Mouse (Mus musculus): ENCODE data around the gene Adgrl2.
A peak's percentile ranks its signal among the peaks of the same experiment; 100 is the strongest.

Adgrl2 gene

GRCm38 (mm10) chr3:148977124-148977529, 13.2 kb downstream of the Adgrl2 start:
- DNase-seq (ENCODE audit: low spot score in 2 of 2), result no peak

GRCm38 (mm10) chr3:148971893-148972596, 18.3 kb downstream of the Adgrl2 start:
- no peak for DNase-seq (ENCODE audit: low spot score in 2 of 2)

GRCm38 (mm10) chr3:148964991-148965605, 25.3 kb downstream of the Adgrl2 start:
- DNase-seq (ENCODE audit: low spot score in 2 of 2), result no peak

- DNase-seq (ENCODE audit: low spot score in 2 of 2), result no peak
Measured at GRCm38 (mm10) chr3:148963381-148964044, 26.8 kb downstream of the Adgrl2 start.

DNA sequence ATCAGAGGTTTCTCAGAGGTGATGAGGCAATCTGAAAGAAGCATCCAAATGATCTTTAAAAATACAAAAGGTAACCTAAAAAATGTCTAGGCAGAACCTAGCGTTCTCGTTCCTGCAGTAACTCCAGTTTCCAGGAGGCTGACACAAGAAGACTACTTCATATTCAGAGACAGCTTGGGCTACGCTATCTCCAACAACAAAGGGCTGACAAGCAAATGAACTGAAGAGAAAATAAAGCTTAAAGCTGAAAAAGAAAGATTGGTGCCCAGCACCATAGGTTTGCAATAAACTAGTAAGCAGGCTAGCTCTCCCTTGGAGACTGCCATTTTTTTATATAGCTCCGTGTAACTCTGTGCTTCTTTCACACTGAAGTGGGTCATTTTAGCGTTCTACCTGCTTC, 28.7 kb downstream of the Adgrl2 start:
- no peak for DNase-seq (ENCODE audit: low spot score in 2 of 2)

DNA sequence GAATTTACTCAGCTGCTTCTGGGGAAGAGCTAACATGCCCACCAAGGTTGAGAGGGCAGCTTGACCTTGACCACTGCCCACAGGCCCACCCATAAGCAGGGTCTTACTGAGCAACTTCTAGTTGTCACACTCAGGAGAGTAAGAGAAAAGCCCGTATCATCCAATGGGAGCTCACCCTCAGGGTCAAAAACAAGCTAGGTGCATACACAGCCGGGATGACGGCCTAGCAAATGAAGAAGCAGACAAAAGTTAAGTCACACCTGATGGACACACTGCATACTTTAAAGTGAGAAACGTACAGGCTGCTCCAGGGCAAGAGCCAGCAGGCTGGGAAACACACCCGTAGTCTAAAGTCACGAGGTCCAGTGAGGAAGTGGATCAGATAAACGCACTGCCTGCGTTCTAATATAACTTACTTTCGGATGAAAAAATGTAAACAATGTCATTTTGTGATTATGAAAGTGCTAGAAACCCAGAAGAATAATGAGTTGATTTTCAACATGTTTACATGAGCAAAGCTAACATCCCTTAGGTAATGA, 29.5 kb downstream of the Adgrl2 start:
- no peak for DNase-seq (ENCODE audit: low spot score in 2 of 2)

DNA sequence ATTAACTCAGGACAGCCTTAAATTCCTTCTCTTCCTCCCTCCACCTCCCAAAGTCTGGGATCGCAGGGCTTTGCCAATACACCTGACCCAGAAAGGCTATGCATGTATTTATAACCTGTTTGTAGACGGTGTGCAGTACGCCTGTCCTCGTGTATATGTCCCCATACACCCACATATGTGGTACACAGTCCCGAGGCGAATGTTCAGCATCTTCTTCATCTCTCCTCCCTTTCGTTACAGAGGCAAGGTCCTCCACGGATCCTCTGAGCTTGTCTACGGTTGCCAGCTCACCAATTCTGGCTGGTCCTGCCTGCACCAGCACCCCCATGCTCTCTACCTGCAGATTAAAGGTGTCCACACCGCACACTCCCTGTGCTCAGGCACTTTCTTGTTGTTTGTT, 30.1 kb downstream of the Adgrl2 start:
- no peak for DNase-seq (ENCODE audit: low spot score in 2 of 2)

GRCm38 (mm10) chr3:148959327-148960025, 30.9 kb downstream of the Adgrl2 start:
- peak in 1 of 2 experiments; percentile 17 for DNase-seq (ENCODE audit: low spot score in 2 of 2)

DNA sequence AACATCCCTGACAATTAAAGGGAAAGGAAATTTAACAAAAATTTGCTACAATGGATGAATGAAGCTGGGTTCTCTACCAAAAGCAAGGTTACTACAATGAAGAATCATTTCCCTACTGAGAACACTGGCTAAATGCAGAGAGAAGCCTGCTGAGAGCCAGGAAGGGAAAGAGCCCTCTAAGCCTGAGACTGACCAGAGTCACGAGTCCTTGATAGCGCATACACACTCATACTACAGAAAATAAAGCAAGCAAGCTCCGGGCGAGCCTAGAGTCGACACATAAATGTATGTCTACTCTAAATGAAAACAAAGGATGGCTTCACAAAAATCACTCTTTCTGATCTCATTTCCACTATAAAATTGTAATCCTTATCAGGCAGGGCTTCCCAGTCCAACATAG, 31.6 kb downstream of the Adgrl2 start:
- DNase-seq (ENCODE audit: low spot score in 2 of 2), result no peak

DNA sequence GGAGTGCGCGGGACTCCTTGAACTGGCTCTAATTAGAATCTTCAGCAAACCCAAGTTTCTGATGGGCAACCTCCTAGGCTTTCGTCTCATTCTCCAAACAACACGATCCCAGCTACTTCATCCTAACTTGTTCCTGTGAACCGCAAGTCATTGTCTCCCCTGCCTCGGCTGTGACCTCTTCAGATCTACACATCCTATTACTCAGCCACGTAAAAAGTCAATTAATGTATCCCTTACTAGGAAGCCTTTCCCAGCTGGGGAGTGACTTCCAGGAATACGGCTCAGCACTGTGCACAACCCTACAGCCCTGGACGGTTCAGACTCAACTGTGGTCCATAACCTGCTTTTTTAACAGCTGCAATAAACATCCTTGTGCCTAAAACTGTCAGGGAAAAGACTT, 32.2 kb downstream of the Adgrl2 start:
- no peak for DNase-seq (ENCODE audit: low spot score in 2 of 2)

- DNase-seq (ENCODE audit: low spot score in 2 of 2), result no peak
Measured at GRCm38 (mm10) chr3:148956887-148957286, 33.5 kb downstream of the Adgrl2 start.

DNA sequence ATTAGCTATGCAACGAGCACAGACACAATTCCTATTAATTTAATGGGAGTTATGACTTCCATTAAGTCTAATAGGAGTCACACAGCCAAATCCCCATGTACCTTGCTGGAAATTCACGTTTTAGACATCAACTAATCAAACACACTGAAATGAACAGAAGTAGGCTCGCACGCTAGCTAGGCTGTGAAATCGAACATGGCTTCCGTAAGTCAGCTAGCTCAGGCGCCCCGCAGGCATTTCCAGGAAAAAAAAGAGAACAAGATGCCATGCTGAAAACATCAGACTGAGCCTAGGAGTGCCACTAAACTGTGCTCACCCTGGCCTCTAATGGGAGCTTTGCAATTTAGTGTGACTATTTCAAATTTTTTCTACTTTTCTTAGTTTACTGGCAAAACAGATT, 40.6 kb downstream of the Adgrl2 start:
- DNase-seq (ENCODE audit: low spot score in 2 of 2), result no peak

DNA sequence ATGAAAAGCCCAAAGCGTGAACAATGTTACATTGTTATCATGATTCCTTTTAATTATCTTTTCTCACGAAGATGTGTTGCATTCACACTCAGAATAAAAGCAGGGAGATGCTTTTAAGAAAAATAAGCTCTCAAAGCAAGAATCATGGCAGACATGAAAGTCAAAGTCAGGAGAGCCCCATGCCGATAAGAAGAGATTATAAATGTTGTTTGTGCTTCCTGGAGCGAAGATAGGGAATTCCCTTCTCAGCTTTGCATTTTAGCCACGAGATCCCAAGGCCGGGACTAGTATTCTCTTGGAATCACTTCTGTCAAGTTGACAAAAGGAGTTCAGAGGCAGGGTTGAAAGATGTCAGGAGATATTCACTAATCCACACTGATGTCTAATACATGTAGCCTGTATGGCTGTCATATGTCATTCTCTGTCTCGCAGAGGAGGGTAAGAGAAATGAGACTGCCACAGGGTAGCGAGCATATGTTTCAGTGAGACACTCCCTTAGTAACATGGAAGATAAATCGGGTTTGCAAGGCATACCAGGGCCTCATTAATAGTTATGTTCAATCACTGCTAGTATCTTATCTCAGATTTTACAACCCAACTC, 42.5 kb downstream of the Adgrl2 start:
- DNase-seq (ENCODE audit: low spot score in 2 of 2), result no peak

GRCm38 (mm10) chr3:148947266-148947665, 43.1 kb downstream of the Adgrl2 start:
- DNase-seq (ENCODE audit: low spot score in 2 of 2), result no peak

DNA sequence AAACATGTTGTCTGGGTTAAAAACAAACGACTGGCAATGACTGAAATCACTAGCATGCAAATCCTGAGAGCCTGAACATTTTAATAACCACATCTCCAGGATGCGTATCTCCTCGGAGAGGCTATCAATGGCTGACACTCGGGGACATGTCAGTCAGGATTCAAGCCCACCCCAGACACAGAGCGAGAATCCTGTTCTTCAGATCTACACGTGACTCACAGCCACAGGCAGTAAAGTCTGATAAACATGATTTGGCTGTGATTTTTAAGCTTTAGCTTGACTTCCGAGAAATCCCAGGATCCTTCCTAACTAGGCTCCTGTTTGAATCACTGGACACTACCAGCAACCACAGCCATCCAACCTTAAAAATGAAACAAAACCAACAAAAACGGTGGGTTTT, 44.8 kb downstream of the Adgrl2 start:
- DNase-seq (ENCODE audit: low spot score in 2 of 2), result no peak

GRCm38 (mm10) chr3:148939457-148939856, 50.9 kb downstream of the Adgrl2 start:
- no peak for DNase-seq (ENCODE audit: low spot score in 2 of 2)

DNA sequence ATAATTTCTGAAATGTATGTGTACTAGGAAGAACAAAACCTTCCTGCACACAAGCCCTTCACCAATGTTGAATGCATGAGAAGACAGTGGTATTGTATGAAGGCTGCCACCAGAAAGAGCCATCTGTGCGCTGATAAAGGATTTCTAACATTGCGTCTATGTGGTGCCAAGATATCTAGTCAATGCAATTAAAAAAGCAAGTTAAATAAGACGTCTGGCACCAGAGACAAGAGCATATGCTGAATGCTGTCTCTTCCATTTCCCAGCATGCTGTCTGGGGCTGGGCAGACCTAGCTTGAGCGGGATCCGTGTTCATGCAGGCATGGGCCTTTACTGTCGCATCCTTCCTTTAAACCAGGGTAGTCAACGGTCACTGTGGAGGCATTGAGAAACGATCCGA, 55.3 kb downstream of the Adgrl2 start:
- DNase-seq (ENCODE audit: low spot score in 2 of 2), result no peak

DNA sequence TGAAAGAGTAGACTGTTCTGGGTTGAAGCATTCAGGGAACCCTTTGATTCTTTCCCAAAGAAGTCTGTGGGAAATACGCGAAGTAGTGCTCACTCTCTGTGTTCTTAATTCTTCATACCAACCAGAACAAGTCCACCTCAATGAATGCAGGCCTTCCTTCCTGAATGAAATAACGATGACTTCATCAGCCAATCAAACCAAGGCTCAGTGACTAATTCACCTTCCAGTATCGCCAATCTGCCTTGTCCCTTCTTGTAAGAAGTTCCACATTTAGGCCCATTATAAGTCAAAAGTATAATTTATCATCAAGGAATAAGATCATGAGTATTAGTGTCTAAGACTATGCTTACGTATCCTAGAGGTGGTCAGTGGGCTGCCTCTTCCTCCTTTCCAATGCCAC, 56.1 kb downstream of the Adgrl2 start:
- no peak for DNase-seq (ENCODE audit: low spot score in 2 of 2)

- DNase-seq (ENCODE audit: low spot score in 2 of 2), result no peak
Measured at GRCm38 (mm10) chr3:148933160-148933559, 57.2 kb downstream of the Adgrl2 start.

DNA sequence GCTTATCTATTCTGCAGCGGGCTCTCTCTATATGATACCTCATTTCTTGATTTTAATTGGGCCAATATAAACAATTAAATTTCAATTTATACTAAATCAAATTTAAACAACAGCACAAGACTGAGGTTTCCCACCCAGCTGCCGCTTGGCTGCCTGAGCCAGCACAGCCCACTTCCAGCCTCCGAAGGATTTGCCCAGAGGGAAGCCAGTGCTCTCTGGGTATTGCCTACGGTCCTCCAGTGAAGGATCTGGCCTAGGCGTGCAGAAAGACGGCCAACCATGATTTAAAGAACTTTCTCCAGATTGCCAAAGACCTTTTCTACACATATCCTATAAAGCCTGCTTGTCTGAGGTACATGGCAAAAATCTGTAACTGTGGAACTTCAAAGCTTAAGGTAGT, 59.4 kb downstream of the Adgrl2 start:
- no peak for DNase-seq (ENCODE audit: low spot score in 2 of 2)

DNA sequence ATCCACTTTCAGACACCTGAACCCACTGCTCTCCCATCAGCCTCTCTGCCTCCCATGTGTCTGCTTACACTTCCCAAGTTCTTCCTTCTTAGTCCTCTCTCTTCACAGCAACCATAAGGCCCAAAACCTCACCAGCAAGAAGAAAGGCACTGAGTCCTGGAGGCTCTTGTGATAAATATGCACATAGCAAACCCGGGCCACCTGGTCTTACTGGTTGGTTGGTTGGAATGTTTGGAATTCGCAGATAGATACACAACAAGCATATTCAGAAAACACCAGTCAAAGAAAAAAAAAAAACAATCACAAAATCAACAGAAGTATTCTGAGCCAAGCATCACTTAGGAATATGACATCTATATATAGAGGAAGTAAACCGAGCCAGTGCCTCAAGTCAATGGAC, 64.0 kb downstream of the Adgrl2 start:
- DNase-seq (ENCODE audit: low spot score in 2 of 2), result no peak

GRCm38 (mm10) chr3:148922618-148923095, 67.7 kb downstream of the Adgrl2 start:
- no peak for DNase-seq (ENCODE audit: low spot score in 2 of 2)

Data from urinary bladder, postnatal 36 days (tissue).